ENCODE assay signal across 8 mouse cellular contexts in genomic region chr15:41162268-41162667, GRCm38 (mm10).
DNase-seq lines count a peak whose midpoint lies in the region.

No protein-coding gene starts in this region.

- DNase-seq in cerebellum, adult 9-10 months: peak; percentile 12
- DNase-seq in cerebellum, postnatal 4 days (ENCODE audit: low spot score in 2 of 2): no peak
- DNase-seq in kidney, postnatal 10 days: peak; percentile 16
- DNase-seq in kidney, adult 8-10 months: no peak
- peak; percentile 73 for DNase-seq in brain, adult 2 months (ENCODE audit: low read depth, low spot score)
- DNase-seq in layer of hippocampus, adult 18-20 months (ENCODE audit: low spot score in 2 of 2): peak; percentile 9 to 65
- no peak for DNase-seq in adipocyte (ENCODE audit: low spot score)
- DNase-seq in thymus, postnatal 10 days (ENCODE audit: low spot score in 2 of 2): no peak

Comparison
In these comparisons a context has a peak if more than half of its experiments do, and no peak if none do; other contexts are left out.
1. DNase-seq: peak in cerebellum, adult 9-10 months (single experiment), kidney, postnatal 10 days (single experiment), brain, adult 2 months (single experiment) and layer of hippocampus, adult 18-20 months (2 of 2); none in cerebellum, postnatal 4 days (0 of 2), kidney, adult 8-10 months (0 of 2), adipocyte (single experiment) and thymus, postnatal 10 days (0 of 2).